Mouse (Mus musculus) hindbrain, embryonic 11.5 days (tissue): ENCODE results near the gene A730015C16Rik. TPM values are rescaled to one million over a fixed set of nuclear protein-coding genes. Genes with fewer than 3 reads are reported as not detected.

Experiments used
- ATAC-seq: fragments of 200-750 bp; cut with Nextera tagmentation; 2 replicates; pipeline ENCODE4 v1.8.0; 2017; ENCODE audit warnings: mild to moderate bottlenecking, moderate TSS enrichment, moderate library complexity; ENCODE audit not compliant: low FRiP score
- DNase-seq: peaks from one replicate; pipeline ENCODE4 v3.0.0-alpha.2; 2015; ENCODE audit warnings: low spot score
- H3K27ac ChIP-seq: fragments of 300-500 bp; sonication (generic); 2 replicates; pipeline ENCODE4 v1.5.1; 2014; ENCODE audit warnings: mild to moderate bottlenecking, low read depth, low read length
- H3K27me3 ChIP-seq: fragments of 300-500 bp; sonication (generic); 2 replicates; pipeline ENCODE4 v1.6.1; 2014; ENCODE audit warnings: mild to moderate bottlenecking, low read length, moderate library complexity, mixed read lengths; ENCODE audit not compliant: control insufficient read depth, insufficient read depth
- H3K36me3 ChIP-seq: fragments of 300-500 bp; sonication (generic); 2 replicates; pipeline ENCODE4 v1.6.1; 2014; ENCODE audit warnings: mild to moderate bottlenecking, low read length, moderate library complexity, mixed read lengths; ENCODE audit not compliant: control insufficient read depth, insufficient read depth
- H3K4me1 ChIP-seq: fragments of 300-500 bp; sonication (generic); replicated peaks from 2 replicates; pipeline ENCODE4 v1.6.1; 2014; ENCODE audit warnings: low read length, mixed read lengths; ENCODE audit not compliant: control insufficient read depth, insufficient read depth
- H3K4me2 ChIP-seq: fragments of 300-500 bp; sonication (generic); replicated peaks from 2 replicates; pipeline ENCODE4 v1.6.1; 2014; ENCODE audit warnings: mild to moderate bottlenecking, low read depth, low read length
- H3K4me3 ChIP-seq: fragments of 300-500 bp; sonication (generic); 2 replicates; pipeline ENCODE4 v1.5.1; 2014; ENCODE audit warnings: low read depth, low read length
- H3K9ac ChIP-seq: fragments of 300-500 bp; sonication (generic); 2 replicates; pipeline ENCODE4 v1.6.1; 2014; ENCODE audit warnings: low read depth, low read length
- H3K9me3 ChIP-seq: fragments of 300-500 bp; sonication (generic); 2 replicates; pipeline ENCODE4 v1.6.1; 2016; ENCODE audit warnings: low read length; ENCODE audit not compliant: control insufficient read depth
- WGBS: fragments of 180-500 bp; shearing (Covaris S2); extraction: QIAGEN DNeasy Blood & Tissue Kit; methylation state at CpG from one replicate; pipeline ENCODE4 v1.1.7; 2014; 5-methylcytosine and 5-hydroxymethylcytosine counted together
- polyA plus RNA-seq: library from polyadenylated mRNA; unstranded; fragments of >200 nt; fragmentation: Nextera tagmentation; extraction: Ambion mirVana; gene quantifications from 2 replicates; pipeline ENCODE4 v1.2.1, GENCODE M21; 2014

A730015C16Rik gene
- polyA plus RNA-seq, 1 experiment from 2014 or later, result 3.3 TPM

GRCm38 (mm10) chr4:108811142-108811541 lies 37.3 kb downstream of the A730015C16Rik start:
- Histone ChIP-seq H3K4me3 (no peak overlapping the region), H3K9me3 (no peaks in the 10 kb centered on the region), H3K9ac (no peak overlapping the region), H3K27me3 (no peaks in the 10 kb centered on the region), H3K4me2 (no peak overlapping the region), H3K27ac (no peak overlapping the region), H3K4me1 (no peaks in the 10 kb centered on the region), H3K36me3 (no peaks in the 10 kb centered on the region; the same call in 1 of the 2 replicates)
- WGBS, result 72% methylated on average over 4 of the region's 4 CpGs
- ATAC-seq, result no peak
- no peak for DNase-seq

GRCm38 (mm10) chr4:108803535-108803934 lies 44.9 kb downstream of the A730015C16Rik start:
- H3K36me3 ChIP-seq, result no peaks in the 10 kb centered on the region
- H3K9ac ChIP-seq, result no peak overlapping the region
- DNase-seq (no peak), ATAC-seq (no peak)
- 86% methylated on average over 2 of the region's 2 CpGs for WGBS
- H3K4me3 ChIP-seq, result no peak overlapping the region
- no peaks in the 10 kb centered on the region for H3K9me3 ChIP-seq
- no peaks in the 10 kb centered on the region for H3K4me1 ChIP-seq
- no peaks in the 10 kb centered on the region for H3K27me3 ChIP-seq
- H3K27ac ChIP-seq, result no peak overlapping the region
- no peak overlapping the region for H3K4me2 ChIP-seq

GRCm38 (mm10) chr4:108798083-108798830 lies 50.2 kb downstream of the A730015C16Rik start:
- H3K4me1 ChIP-seq, result no peaks in the 10 kb centered on the region
- H3K9ac ChIP-seq, result no peak overlapping the region
- DNase-seq, result peak; percentile 80
- H3K4me3 ChIP-seq, result no peak overlapping the region
- H3K4me2 ChIP-seq, result no peak overlapping the region
- peak; percentile 83 for ATAC-seq
- no peaks in the 10 kb centered on the region for H3K27me3 ChIP-seq
- no peak overlapping the region for H3K27ac ChIP-seq
- WGBS, result 67% methylated on average over 2 of the region's 2 CpGs
- no peaks in the 10 kb centered on the region for H3K9me3 ChIP-seq
- no peaks in the 10 kb centered on the region for H3K36me3 ChIP-seq

Other genes starting within 250 kb of the A730015C16Rik start
- 19.4 and 19.5 TPM in 2 replicates for gene Cc2d1b, start 228.7 kb downstream of the A730015C16Rik start, polyA plus RNA-seq
- 1.3 and 2.0 TPM in 2 replicates for gene 3110021N24Rik, start 129.0 kb downstream of the A730015C16Rik start, polyA plus RNA-seq
- gene Zfyve9, start 67.8 kb downstream of the A730015C16Rik start, polyA plus RNA-seq, result 3.5 and 8.4 TPM in 2 replicates
- gene Btf3l4, start 15.0 kb downstream of the A730015C16Rik start, polyA plus RNA-seq, result 251 and 269 TPM in 2 replicates
- gene Txndc12, start 14.0 kb downstream of the A730015C16Rik start, polyA plus RNA-seq, result 111 and 115 TPM in 2 replicates
- gene Kti12, start 834 bp downstream of the A730015C16Rik start, polyA plus RNA-seq, result 40.5 and 44.1 TPM in 2 replicates
- gene Rab3b, start 30.4 kb upstream of the A730015C16Rik start, polyA plus RNA-seq, result 35.3 and 36.4 TPM in 2 replicates
- 74.4 and 82.5 TPM in 2 replicates for gene Nrd1, start 152.0 kb upstream of the A730015C16Rik start, polyA plus RNA-seq